Mouse (Mus musculus) kidney, adult 2 months (tissue): ENCODE data around the gene Atg9a. TPM values are rescaled to one million over a fixed set of nuclear protein-coding genes. Genes with fewer than 3 reads are reported as not detected.
A peak's percentile ranks its signal among the peaks of the same experiment; 100 is the strongest.

Experiments used
- DNase-seq: peaks from one replicate; pipeline ENCODE4 v3.0.0; 2021
- H3K27ac ChIP-seq: fragments of 200-500 bp; 2 replicates; pipeline ENCODE4 v1.5.1; 2012; ENCODE audit warnings: low read depth, low read length, control low read depth, inconsistent platforms; ENCODE audit not compliant: insufficient read depth
- H3K27me3 ChIP-seq: fragments of 200-500 bp; replicated peaks from 2 replicates; pipeline ENCODE4 v1.6.1; 2012; ENCODE audit warnings: mild to moderate bottlenecking, moderate library complexity, low read length, inconsistent platforms; ENCODE audit not compliant: control insufficient read depth, insufficient read depth
- H3K36me3 ChIP-seq: fragments of 200-500 bp; 2 replicates; pipeline ENCODE4 v1.6.1; 2012; ENCODE audit warnings: mild to moderate bottlenecking, moderate library complexity, low read length, inconsistent platforms; ENCODE audit not compliant: control insufficient read depth, insufficient read depth
- H3K4me1 ChIP-seq: fragments of 200-500 bp; 2 replicates; pipeline ENCODE4 v1.6.1; 2011; ENCODE audit warnings: low read length; ENCODE audit not compliant: control insufficient read depth, insufficient read depth
- H3K4me3 ChIP-seq: fragments of 200-500 bp; 2 replicates; pipeline ENCODE4 v1.5.1; 2011; ENCODE audit warnings: mild to moderate bottlenecking, low read depth, low read length, control low read depth; ENCODE audit not compliant: insufficient read depth
- CTCF ChIP-seq: fragments of 200-500 bp; conservative IDR thresholded peaks from 2 replicates; pipeline ENCODE4 v1.5.1; 2011; ENCODE audit warnings: low read depth, mild to moderate bottlenecking, control low read depth, low read length, moderate library complexity, mixed read lengths; ENCODE audit not compliant: insufficient read depth, insufficient read length
- POLR2A ChIP-seq: fragments of 200-500 bp; IDR thresholded peaks from one replicate; pipeline ENCODE4 v1.6.1; 2011; ENCODE audit warnings: low read depth, low read length, control low read depth
- WGBS: fragments of 180-500 bp; shearing (Covaris S2); methylation state at CpG from one replicate; pipeline ENCODE4 v1.1.7; 2018; 5-methylcytosine and 5-hydroxymethylcytosine counted together
- polyA plus RNA-seq: library from polyadenylated mRNA; depleted of rRNA; stranded (reverse); fragments of >200 nt; gene quantifications from 2 replicates; pipeline ENCODE4 v1.2.3, GENCODE M21; 2012

Gene Atg9a
- polyA plus RNA-seq, 1 experiment = 67.5 TPM

GRCm38 (mm10) chr1:75215785-75216184 is 23.8 kb upstream of the Atg9a start:
- WGBS = 57% methylated on average over 9 of the region's 9 CpGs
- Histone ChIP-seq H3K36me3 (peaks cover 10% of the 10 kb centered on the region; the same call in 1 of the 2 replicates), H3K27ac (peak overlapping the region; percentile 95), H3K4me3 (no peak overlapping the region), H3K27me3 (no peaks in the 10 kb centered on the region), H3K4me1 (peaks cover 40% of the 10 kb centered on the region)
- peak; percentile 38 for DNase-seq
- TF ChIP-seq POLR2A = no peak
- no peak for TF ChIP-seq CTCF

GRCm38 (mm10) chr1:75214886-75215285 is 22.9 kb upstream of the Atg9a start:
- no peak overlapping the region for H3K4me3 ChIP-seq
- DNase-seq = peak; percentile 93
- H3K4me1 ChIP-seq = peaks cover 39% of the 10 kb centered on the region
- WGBS = 25% methylated on average over 5 of the region's 5 CpGs
- no peak for TF ChIP-seq CTCF
- no peak for TF ChIP-seq POLR2A
- peaks cover 10% of the 10 kb centered on the region; the same call in 1 of the 2 replicates for H3K36me3 ChIP-seq
- peak overlapping the region; percentile 95 for H3K27ac ChIP-seq
- H3K27me3 ChIP-seq = no peaks in the 10 kb centered on the region

- H3K4me3 ChIP-seq = no peak overlapping the region
- no peaks in the 10 kb centered on the region for H3K27me3 ChIP-seq
- H3K27ac ChIP-seq = peak overlapping the region; percentile 95
- 34% methylated on average over 2 of the region's 2 CpGs for WGBS
- TF ChIP-seq CTCF (no peak), POLR2A (peak; percentile 67)
- peaks cover 10% of the 10 kb centered on the region; the same call in 1 of the 2 replicates for H3K36me3 ChIP-seq
- peak; percentile 97 for DNase-seq
- peaks cover 37% of the 10 kb centered on the region for H3K4me1 ChIP-seq
Measured at GRCm38 (mm10) chr1:75214442-75214841, 22.4 kb upstream of the Atg9a start.

- no peak for DNase-seq
- H3K4me3 ChIP-seq = no peak overlapping the region
- TF ChIP-seq POLR2A (no peak), CTCF (no peak)
Measured at GRCm38 (mm10) chr1:75213096-75213495, 21.1 kb upstream of the Atg9a start.

GRCm38 (mm10) chr1:75212542-75212941 is 20.5 kb upstream of the Atg9a start:
- no peak overlapping the region for H3K4me3 ChIP-seq
- 73% methylated on average over 4 of the region's 4 CpGs for WGBS
- peak; percentile 32 for DNase-seq
- no peaks in the 10 kb centered on the region for H3K27me3 ChIP-seq
- TF ChIP-seq POLR2A = no peak
- TF ChIP-seq CTCF = no peak
- H3K4me1 ChIP-seq = peaks cover 37% of the 10 kb centered on the region
- peaks cover 10% of the 10 kb centered on the region; the same call in 1 of the 2 replicates for H3K36me3 ChIP-seq
- H3K27ac ChIP-seq = no peak overlapping the region

More at GRCm38 (mm10) chr1:75213096-75213495, 21.1 kb upstream of the Atg9a start:
- 72% methylated on average over 7 of the region's 7 CpGs for whole genome bisulfite sequencing
- H3K36me3 ChIP-seq = peaks cover 10% of the 10 kb centered on the region; the same call in 1 of the 2 replicates
- H3K27ac ChIP-seq = 0 out of 2 replicates have a peak overlapping the region, but pooled peaks have one; percentile 88
- peaks cover 37% of the 10 kb centered on the region for H3K4me1 ChIP-seq
- no peaks in the 10 kb centered on the region for H3K27me3 ChIP-seq

DNA sequence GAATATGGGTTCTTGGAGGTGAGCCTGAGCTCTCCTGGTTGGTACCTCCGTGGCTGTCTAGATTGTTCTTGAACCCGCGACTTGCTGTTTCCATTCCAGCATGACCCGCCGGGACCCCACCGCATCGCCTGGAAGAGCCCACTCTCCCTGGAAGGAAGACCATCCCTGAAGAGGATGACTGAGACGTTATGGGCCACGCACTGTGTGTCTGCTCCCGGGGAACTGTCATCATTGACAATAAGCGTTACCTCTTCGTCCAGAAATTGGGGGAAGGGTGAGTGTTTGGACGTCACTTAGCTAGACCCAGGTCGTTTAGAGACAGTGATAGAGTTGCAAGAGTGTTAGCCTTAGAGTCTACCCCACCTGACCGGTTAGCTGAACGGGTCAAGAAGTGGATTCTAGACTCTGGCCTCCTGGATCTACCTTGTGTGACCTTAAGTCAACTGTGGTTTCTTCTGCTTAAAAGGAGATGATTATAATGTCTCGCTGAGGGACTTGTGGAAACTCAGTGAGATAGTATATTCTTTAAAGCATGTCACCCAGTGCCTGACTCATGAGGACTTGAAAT is 19.2 kb upstream of the Atg9a start:
- Histone ChIP-seq H3K4me1 (peaks cover 32% of the 10 kb centered on the region), H3K4me3 (peak overlapping the region; percentile 86), H3K27ac (peak overlapping the region; percentile 87), H3K36me3 (peaks cover 8% of the 10 kb centered on the region; the same call in 1 of the 2 replicates), H3K27me3 (no peaks in the 10 kb centered on the region)
- TF ChIP-seq CTCF (no peak), POLR2A (no peak)
- WGBS = 6% methylated on average over 17 of the region's 17 CpGs
- peak; percentile 50 for DNase-seq
